Mouse (Mus musculus): ENCODE data around the gene Slc22a12.

The Slc22a12 gene

GRCm38 (mm10) chr19:6542367-6543034 is at the start of gene Slc22a12:
Gene Slc22a12 (minus strand): TSS chr19:6543032.
- no peak for DNase-seq (ENCODE audit: low read depth)

DNA sequence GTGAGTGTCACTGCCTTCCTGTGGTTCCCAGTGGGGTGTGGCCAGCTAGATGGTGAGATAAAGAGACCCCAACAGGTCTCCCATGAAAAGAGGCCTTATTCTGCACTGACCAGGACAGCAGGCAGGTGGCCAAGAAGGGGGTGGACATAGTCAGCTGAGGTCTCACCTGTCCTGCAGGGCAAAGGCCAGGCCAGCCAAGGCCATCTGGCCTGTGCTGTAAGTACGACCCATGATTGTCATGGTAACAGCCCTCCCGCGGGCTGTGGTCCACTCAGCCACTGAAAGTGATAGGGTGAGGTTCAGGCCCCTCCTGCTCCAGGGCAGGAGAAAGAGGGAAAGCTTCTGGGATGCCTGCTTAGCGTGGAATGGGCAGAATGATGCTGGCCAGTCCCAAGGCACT is 29.2 kb upstream of the Slc22a12 start:
- no peak for DNase-seq (ENCODE audit: low read depth)

DNA sequence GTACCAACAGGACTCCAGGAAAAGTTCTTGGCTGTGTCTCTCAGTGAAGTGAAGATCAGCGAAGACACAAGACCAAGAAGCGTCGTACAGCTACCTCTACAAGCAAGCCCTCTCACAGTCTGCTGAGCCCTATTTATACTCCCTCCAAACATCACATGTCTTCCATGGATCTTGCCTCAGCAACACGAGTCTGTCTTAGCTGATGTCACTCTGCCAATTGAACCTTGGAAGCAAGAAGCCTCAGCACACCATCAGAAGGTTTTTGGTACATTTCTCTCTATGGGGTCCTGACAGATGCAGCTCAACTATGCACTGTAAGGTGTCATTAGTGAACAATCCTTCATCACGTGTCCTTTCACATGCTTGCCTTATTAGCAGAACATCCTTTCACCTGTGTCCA is 28.6 kb upstream of the Slc22a12 start:
- DNase-seq (ENCODE audit: low read depth) = no peak

DNA sequence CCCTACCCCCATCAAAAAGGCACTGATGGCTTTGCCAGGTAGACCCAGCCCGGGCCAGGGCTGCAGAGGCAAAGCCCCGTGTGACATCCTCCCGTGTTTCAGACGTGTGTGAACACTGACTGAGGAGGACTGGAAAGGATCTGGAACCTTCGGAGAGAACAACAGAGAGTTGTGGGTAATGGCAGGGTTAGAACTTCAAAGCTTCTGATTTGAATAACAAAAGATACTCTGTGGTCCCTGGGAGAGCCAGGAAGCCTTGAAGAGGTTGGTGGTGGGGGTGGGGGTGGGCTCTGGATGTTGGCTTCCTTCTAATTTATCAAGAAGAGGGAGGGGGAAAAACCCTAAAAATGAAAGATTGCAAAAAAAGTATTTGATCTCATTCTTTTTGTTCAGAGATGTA is 26.7 kb upstream of the Slc22a12 start:
- no peak for DNase-seq (ENCODE audit: low read depth)

GRCm38 (mm10) chr19:6569021-6569420 is 26.2 kb upstream of the Slc22a12 start:
- DNase-seq (ENCODE audit: low read depth) = no peak

GRCm38 (mm10) chr19:6566450-6566849 is 23.6 kb upstream of the Slc22a12 start:
- no peak for DNase-seq (ENCODE audit: low read depth)

DNA sequence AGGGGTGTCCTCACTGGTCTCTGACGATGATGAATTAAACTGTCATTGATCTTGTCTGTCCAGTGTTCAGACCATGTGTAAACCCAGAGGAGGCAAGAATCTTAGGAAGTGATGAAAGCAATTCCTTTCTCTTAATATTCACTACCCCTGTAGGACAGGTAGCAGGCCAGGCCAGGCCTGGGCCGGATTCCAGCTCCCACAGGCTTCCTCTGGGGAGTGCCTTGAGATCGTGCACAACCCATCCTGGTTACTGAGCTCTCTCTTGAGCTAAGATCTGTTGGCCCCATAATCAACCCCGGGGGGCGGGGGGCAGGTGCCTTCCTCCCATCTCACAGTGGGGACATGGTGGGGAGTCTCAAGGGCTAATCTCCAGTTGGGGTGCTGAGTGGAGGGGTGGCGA is 22.3 kb upstream of the Slc22a12 start:
- DNase-seq (ENCODE audit: low read depth) = no peak

GRCm38 (mm10) chr19:6560246-6560815 is 17.5 kb upstream of the Slc22a12 start:
- DNase-seq (ENCODE audit: low read depth) = no peak

DNA sequence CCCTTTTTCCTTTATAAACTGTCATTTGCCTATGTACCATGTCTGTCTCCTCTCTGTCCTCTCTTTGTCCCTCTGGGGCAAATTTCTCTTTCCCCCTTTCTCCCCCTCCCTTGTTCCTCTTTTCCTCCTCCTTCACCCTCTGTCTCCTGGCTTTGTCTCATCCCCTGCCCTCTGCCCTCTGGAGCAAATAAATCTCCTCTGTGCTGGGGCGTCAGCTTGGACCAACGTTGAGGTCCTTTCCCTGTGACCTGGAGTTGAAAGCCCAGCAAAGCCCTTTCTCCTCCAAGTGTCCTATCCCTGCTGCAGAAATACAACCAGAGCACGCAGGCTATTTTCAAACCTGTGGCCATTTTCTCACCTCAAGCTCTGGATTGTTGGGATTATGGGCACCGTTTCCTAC is 16.7 kb upstream of the Slc22a12 start:
- no peak for DNase-seq (ENCODE audit: low read depth)

DNA sequence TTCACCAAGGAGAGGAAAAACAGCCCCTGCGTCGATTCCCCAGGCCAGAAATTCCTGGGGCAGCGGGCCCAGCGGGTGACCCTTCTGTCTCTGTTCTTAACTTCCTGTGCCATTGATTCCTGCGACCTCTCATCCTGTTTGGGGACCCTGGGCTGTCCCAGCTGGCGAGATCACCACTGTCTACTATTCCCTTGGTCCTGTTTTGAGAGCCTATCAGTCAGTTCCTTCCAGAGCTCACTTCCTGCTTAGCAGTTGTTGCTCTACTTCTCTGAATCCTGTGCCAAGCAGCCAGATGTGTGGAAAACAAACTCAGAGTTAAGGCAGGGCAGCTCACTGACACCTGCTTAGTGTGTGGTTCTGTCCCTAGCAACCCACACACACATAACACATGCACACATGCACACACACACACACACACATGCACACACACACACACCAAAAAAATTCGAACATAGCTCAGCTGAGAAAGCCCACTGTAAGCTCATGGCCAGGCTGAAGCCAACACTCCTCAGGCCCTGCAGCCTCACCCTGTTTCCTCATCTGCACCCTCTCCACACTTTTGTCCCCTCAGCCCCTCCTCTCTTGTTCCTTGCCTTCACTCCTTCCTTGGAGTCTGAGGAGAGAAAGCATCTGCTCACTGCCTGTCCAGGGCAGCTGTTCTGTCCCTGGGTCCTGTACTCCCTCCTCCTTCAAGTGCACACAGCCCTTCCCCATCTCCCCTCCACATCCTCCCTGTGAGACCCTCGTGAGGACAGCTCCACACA is 11.2 kb upstream of the Slc22a12 start:
- no peak for DNase-seq (ENCODE audit: low read depth)

DNA sequence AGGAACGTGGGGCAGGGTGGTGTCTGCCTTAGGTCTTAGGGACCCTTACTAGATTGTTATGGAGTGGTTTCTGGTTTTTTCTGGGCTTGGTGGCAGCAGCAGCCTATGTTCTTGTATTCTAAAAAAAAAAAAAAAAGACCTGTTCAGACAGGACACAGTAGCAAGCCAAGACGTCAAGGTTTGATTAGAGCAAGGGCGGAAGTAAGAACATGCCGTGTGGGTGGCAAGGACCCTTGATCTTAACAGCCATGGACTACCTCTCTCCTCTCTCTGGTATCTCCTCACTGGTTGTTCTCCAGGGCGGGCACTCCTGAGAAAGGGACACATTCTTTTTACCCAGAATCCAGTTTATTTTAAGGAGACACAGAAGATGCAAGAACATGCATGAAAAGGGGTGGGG is 10.3 kb upstream of the Slc22a12 start:
- no peak for DNase-seq (ENCODE audit: low read depth)

GRCm38 (mm10) chr19:6552302-6553028 is 9.6 kb upstream of the Slc22a12 start:
- peak; percentile 64 for DNase-seq (ENCODE audit: low read depth)

DNA sequence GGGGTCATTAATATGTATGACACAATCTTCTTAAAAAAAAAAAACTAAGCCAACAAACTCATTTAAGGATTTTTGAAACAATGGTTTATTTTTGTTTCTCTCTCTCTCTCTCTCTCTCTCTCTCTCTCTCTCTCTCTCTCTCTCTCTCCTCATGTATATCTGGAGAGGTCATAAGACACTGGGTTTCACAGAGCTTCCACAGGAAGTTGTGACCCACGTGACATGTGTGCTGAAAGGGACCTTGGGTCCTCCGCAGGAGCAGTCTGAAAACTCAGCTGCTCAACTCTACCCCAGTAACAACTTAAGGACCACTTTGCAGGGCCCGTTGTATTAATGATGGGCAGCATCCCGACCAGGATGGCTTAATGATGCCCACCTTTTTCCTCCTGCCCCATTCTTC is 8.4 kb upstream of the Slc22a12 start:
- DNase-seq (ENCODE audit: low read depth) = no peak

- no peak for DNase-seq (ENCODE audit: low read depth)
These were observed 6.7 kb upstream of the Slc22a12 start for GRCm38 (mm10) chr19:6549566-6549965.

DNA sequence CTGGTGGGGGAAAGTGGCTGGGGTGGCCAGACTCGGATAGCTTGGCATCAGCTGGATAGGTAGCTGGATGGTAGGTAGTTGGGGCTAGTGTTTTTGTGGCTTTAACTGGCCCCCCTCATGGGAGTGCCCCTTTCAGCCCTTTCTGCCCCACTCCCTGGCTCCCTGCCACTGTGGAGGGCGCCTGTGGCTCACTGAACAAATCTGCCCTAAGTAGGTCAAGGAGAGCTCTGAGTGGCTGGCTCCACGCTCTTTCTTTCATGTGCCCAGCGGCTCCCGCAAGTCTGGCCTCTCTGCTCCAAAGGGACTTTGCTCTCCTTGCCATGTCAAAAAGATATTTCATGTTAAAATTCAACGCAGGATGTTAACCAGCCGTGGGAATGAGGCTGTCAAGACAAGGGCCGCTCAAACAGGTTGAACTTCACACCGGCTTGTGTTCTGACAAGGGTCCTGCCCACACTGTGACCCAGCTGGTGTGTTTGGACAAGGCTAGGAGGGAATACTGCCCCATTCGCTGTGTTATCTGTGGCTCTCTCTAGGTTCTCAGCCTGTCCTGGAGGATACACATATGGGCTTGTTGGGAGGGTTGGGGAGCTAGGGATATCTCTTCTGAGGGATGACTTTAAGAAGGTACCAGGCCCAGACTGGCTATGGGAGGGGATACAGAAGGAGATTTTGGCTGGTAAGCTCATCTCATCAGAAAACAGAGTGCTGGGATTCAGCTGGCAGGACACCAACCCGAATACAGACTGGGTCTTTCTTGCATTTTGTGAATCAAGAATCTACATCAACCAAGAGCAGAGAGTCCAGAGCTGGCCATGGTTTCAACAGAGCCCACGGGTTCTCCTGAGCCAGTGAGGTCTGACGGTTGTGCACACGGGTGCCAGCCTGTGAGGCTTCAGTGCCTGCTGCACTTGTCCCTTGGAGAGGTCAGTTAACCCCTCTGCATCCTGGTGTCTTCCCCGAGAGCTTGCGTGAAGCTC is 5.9 kb upstream of the Slc22a12 start:
- DNase-seq (ENCODE audit: low read depth) = no peak

- DNase-seq (ENCODE audit: low read depth) = no peak
These were observed 5.0 kb upstream of the Slc22a12 start for GRCm38 (mm10) chr19:6547801-6548200.

- no peak for DNase-seq (ENCODE audit: low read depth)
These were observed 3.3 kb upstream of the Slc22a12 start for GRCm38 (mm10) chr19:6546096-6546495.

- no peak for DNase-seq (ENCODE audit: low read depth)
These were observed 2.6 kb upstream of the Slc22a12 start for GRCm38 (mm10) chr19:6545481-6545880.

- no peak for DNase-seq (ENCODE audit: low read depth)
These were observed 1.9 kb upstream of the Slc22a12 start for GRCm38 (mm10) chr19:6544712-6545111.

- DNase-seq (ENCODE audit: low read depth) = no peak
These were observed 686 bp upstream of the Slc22a12 start for GRCm38 (mm10) chr19:6543518-6543917.

DNA sequence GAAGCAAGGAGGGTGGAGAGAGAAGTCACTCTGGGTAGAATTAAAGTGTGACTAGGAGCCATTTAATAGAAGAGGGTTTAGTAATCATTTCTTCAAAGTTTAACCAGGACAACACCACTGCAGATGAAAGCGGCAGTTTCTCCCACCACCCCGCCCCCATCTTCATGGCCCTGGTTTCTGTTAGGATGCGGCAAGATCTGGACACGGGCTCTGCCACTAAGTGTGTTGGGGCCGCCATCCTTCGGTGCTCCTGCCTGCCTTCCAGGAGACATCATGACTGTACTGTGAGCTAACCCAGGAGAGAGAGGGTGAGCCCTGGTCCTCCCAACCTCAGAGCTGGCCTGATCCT is 177 bp upstream of the Slc22a12 start:
- no peak for DNase-seq (ENCODE audit: low read depth)

DNA sequence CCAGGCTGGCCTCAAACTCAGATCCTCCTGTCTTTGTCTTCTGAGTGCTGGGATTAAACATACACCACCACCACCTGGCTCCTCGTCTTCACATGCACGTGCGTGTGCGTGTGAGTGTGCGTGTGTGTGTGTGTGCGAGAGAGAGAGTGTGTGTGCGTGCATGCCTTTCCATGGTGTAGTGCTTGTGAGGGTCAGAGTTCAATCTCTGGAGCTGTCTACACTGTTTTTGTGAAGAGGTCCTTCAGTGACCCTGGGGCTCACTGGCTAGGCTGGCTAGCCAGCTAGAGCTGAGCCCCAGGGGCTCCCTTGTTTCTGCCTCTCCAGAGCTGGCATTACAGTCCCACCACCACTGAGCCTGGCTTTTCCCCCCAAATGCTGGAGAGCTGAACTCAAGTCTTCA is 1.3 kb downstream of the Slc22a12 start:
- DNase-seq (ENCODE audit: low read depth) = no peak
